Mouse (Mus musculus): Measurements from ENCODE around the gene L3mbtl1.
A peak's percentile ranks its signal among the peaks of the same experiment; 100 is the strongest.

GRCm38 (mm10) chr2:162914519-162914918 is 28.8 kb upstream of the L3mbtl1 start:
- TF ChIP-seq CTCF (conservative IDR thresholded peaks at IDR 0.05; ENCODE audit: low read length) (peak; percentile 29; the same call in 1 of the 2 replicates), NANOG (IDR thresholded peaks at IDR 0.05; ENCODE audit: borderline replicate concordance, low read length) (no peak)

All from E14TG2a.4 (cell line).